Mouse (Mus musculus) thymus, adult 2 months (tissue): ENCODE results near the gene Gm47959.

Source experiments
- CTCF ChIP-seq: fragments of 200-500 bp; IDR thresholded peaks from 2 replicates; pipeline ENCODE4 v1.5.1; 2012; ENCODE audit warnings: mild to moderate bottlenecking, control low read depth, low read length, moderate library complexity, borderline replicate concordance; ENCODE audit not compliant: control insufficient read depth, poor library complexity, insufficient read depth; ENCODE audit errors: extremely low read depth
- POLR2A ChIP-seq: fragments of 200-500 bp; IDR thresholded peaks from 2 replicates; pipeline ENCODE4 v1.6.1; 2012; ENCODE audit warnings: mild to moderate bottlenecking, low read length, control low read depth, moderate library complexity; ENCODE audit not compliant: control insufficient read depth, poor library complexity, insufficient read depth; ENCODE audit errors: extremely low read depth

- TF ChIP-seq POLR2A: no peak
- TF ChIP-seq CTCF: no peak
These were observed 12.7 kb upstream of the Gm47959 start for GRCm38 (mm10) chr1:82987530-82988198.
